Mouse (Mus musculus) left cerebral cortex, adult 11 months (tissue): ENCODE results near the gene Olfr398.

Experiments used
- DNase-seq: peaks from one replicate; pipeline ENCODE4 v3.0.0; 2022; ENCODE audit warnings: low spot score

Olfr398 gene

DNA sequence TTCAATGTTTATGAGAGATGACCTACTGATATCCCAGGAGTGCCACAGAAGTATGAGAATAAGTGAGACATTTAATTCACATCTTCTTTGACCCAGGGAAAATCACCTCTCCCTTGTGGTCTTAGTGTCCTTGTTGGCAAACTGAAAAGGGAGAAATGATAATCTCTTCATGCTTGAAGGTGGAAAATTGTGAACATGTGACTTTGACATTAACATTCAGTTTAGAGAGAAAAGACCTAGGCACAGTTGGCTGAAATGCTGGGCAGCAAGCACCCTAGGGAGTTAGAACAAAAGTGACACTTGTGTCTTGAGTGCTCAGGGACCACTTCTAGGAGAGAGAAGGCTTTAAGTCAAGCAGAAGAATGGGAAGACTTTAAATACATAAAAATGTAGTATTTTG is at the start of gene Olfr398:
Gene Olfr398, minus strand, starts transcription at position 101 of the 400 bp plus-strand sequence.
- no peak for DNase-seq

DNA sequence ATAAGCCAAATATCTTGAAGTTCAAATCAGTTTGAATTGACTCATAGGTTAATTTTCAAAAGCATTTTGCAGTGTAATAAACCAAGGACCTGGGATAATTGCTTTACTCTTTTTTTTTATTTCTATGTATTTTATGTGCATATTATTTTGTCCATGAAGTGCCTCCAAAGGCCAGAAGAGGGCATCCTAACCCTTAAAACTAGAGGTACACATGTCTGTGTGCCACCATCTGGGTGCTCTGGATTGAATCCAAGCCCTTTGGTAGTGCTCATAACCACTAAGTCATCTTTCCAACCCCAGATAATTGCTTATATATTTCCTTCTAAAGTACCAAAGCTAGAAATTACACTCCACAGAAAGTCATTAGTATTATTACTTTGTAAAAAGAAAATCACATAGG is 2.9 kb upstream of the Olfr398 start:
- no peak for DNase-seq

DNA sequence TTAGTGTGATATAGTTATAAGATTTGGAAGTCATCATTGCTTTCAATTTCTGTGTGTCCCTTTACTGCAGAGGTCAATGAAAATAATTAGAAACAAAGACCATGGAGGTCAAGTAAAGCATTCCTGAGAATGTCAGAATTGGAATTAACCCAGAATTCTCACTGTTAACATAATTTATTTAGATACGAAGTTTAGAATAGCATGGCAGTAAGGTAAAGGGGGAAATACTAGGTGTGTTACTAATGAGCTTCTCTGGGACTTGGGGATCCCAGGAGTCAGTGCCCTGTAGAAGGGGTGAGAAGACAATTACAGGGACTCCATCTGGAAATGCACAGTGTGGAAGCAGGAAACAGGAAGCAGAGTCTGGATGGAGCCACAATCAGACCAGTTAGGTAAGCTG is 29.7 kb downstream of the Olfr398 start, which contains the start of gene Olfr397:
Gene Olfr397, plus strand, starts transcription at position 301 of the 400 bp plus-strand sequence.
- DNase-seq = no peak

DNA sequence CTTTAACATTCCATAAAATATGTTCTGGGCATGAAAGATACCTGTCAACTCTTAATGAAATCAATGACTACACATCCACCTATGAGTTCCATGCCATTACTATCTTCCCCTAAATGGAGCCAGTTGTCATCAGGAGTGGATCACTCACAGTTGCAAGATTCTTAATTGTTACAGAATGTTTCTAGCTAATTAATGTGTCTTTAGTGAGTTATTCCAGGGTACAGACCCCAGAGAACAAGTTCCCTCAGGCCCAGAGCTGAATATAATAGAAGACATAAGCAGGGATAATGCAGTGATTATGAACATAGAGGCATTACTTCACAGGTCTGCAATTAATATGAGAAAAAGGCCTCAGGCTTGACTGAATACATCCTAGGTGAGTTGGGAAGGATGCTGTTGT is 53.8 kb downstream of the Olfr398 start, which contains the start of gene Olfr23:
Gene Olfr23, plus strand, starts transcription at position 301 of the 400 bp plus-strand sequence.
- no peak for DNase-seq
